Mouse (Mus musculus) liver, postnatal 0 days (tissue): Measurements from ENCODE around the gene Crtc2. TPM values are rescaled to one million over a fixed set of nuclear protein-coding genes. Genes with fewer than 3 reads are reported as not detected.

Experiments used
- ATAC-seq: fragments of 200-750 bp; cut with Nextera tagmentation; 2 replicates; pipeline ENCODE4 v1.8.0; 2017; ENCODE audit warnings: mild to moderate bottlenecking, moderate library complexity
- DNase-seq: peaks from one replicate; pipeline ENCODE4 v3.0.0-alpha.2; 2016
- H3K27ac ChIP-seq: fragments of 300-500 bp; sonication (generic); 2 replicates; pipeline ENCODE4 v1.5.1; 2014; ENCODE audit warnings: antibody characterized with exemption, moderate library complexity, mild to moderate bottlenecking, low read depth
- H3K27me3 ChIP-seq: fragments of 300-500 bp; sonication (generic); 2 replicates; pipeline ENCODE4 v1.6.1; 2014; ENCODE audit warnings: low read length, control low read depth, mixed read lengths; ENCODE audit not compliant: insufficient read depth
- H3K36me3 ChIP-seq: fragments of 300-500 bp; sonication (generic); replicated peaks from 2 replicates; pipeline ENCODE4 v1.6.1; 2014; ENCODE audit warnings: mild to moderate bottlenecking, control low read depth, low read length, moderate library complexity, mixed read lengths; ENCODE audit not compliant: insufficient read depth
- H3K4me1 ChIP-seq: fragments of 300-500 bp; sonication (generic); 2 replicates; pipeline ENCODE4 v1.6.1; 2014; ENCODE audit warnings: antibody characterized with exemption, mild to moderate bottlenecking, control low read depth; ENCODE audit not compliant: insufficient read depth
- H3K4me2 ChIP-seq: fragments of 300-500 bp; sonication (generic); 2 replicates; pipeline ENCODE4 v1.6.1; 2014; ENCODE audit warnings: low read depth, mild to moderate bottlenecking, low read length, moderate library complexity, mixed read lengths
- H3K4me3 ChIP-seq: fragments of 300-500 bp; sonication (generic); 2 replicates; pipeline ENCODE4 v1.5.1; 2014; ENCODE audit warnings: low read depth, low read length
- H3K9ac ChIP-seq: fragments of 300-500 bp; sonication (generic); replicated peaks from 2 replicates; pipeline ENCODE4 v1.6.1; 2014; ENCODE audit warnings: mild to moderate bottlenecking, moderate library complexity
- H3K9me3 ChIP-seq: fragments of 300-500 bp; sonication (generic); 2 replicates; pipeline ENCODE4 v1.6.1; 2016; ENCODE audit warnings: mild to moderate bottlenecking, control low read depth, low read length, mixed read lengths
- CTCF ChIP-seq: sonication (generic); IDR thresholded peaks from 2 replicates; pipeline ENCODE4 v1.5.1; 2016; ENCODE audit warnings: antibody characterized with exemption, low read depth
- EP300 ChIP-seq: IDR thresholded peaks from 2 replicates; pipeline ENCODE4 v1.6.1; 2016; ENCODE audit warnings: antibody characterized with exemption, low read depth, mild to moderate bottlenecking
- WGBS: fragments of 180-500 bp; shearing (Covaris S2); extraction: QIAGEN DNeasy Blood & Tissue Kit; methylation state at CpG from one replicate; pipeline ENCODE4 v1.1.7; 2014; ENCODE audit not compliant: insufficient replicate concordance; 5-methylcytosine and 5-hydroxymethylcytosine counted together
- polyA plus RNA-seq: library from polyadenylated mRNA; unstranded; fragments of >200 nt; fragmentation: Nextera tagmentation; extraction: Ambion mirVana; gene quantifications from 2 replicates; pipeline ENCODE4 v1.2.1, GENCODE M21; 2015

Gene Crtc2
- polyA plus RNA-seq, 1 experiment from 2014 or later = 6.6 TPM

DNA sequence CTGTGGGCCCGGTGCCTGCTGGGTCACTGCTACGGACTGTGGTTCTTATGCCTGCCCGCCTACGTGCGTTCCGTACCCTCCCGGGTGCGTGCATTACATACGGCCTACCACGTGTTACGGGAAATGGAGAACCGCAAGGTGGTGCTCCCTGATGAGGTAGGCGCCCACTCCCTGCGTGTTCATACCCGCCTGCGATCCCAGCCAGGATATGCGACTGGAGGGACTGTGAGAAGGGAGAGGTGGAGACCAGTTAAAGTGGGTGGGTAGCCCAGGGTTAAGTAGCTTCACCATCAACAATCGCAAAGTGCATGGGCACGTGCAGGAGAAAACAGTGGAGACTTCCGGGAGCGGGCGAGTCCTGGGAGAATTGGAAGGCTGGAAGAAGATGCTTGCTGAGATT is 19.9 kb downstream of the Crtc2 start:
- Histone ChIP-seq H3K9me3 (no peaks in the 10 kb centered on the region), H3K4me2 (no peak overlapping the region), H3K27ac (no peak overlapping the region), H3K27me3 (no peaks in the 10 kb centered on the region), H3K4me3 (no peak overlapping the region), H3K4me1 (no peaks in the 10 kb centered on the region), H3K36me3 (peaks cover 49% of the 10 kb centered on the region), H3K9ac (no peak overlapping the region)
- ATAC-seq (no peak), DNase-seq (no peak)
- WGBS = 92% methylated on average over 22 of the region's 22 CpGs
- TF ChIP-seq CTCF = no peak
- no peak for TF ChIP-seq EP300

GRCm38 (mm10) chr3:90275286-90275685 is 21.3 kb downstream of the Crtc2 start:
- Histone ChIP-seq H3K27me3 (no peaks in the 10 kb centered on the region), H3K27ac (no peak overlapping the region), H3K9ac (no peak overlapping the region), H3K36me3 (peaks cover 59% of the 10 kb centered on the region), H3K9me3 (no peaks in the 10 kb centered on the region), H3K4me2 (no peak overlapping the region), H3K4me1 (no peaks in the 10 kb centered on the region), H3K4me3 (no peak overlapping the region)
- WGBS = 84% methylated on average over 11 of the region's 11 CpGs
- ATAC-seq (no peak), DNase-seq (no peak)
- TF ChIP-seq CTCF = no peak
- TF ChIP-seq EP300 = no peak

DNA sequence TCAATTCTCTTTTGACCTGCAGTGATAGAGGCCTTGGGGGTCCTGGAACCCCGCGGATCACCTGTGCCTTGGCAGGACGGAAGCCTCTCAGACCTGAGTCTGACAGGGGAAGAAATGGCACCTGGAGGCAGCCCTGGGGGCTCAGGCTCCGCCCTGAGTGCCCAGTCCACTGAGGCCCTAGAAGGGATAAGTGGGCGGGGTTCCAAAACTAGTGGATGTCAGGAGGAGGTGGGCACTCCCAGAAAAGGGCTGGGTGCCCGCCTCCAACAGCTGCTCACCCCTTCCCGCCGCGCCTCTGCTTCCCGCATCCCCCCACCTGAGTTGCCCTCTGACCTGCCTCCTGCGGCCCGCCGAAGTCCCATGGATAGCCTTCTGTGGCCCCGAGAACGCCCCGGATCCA is 22.9 kb downstream of the Crtc2 start:
- no peak overlapping the region for H3K27ac ChIP-seq
- H3K9me3 ChIP-seq = no peaks in the 10 kb centered on the region
- H3K4me1 ChIP-seq = no peaks in the 10 kb centered on the region
- no peak overlapping the region for H3K4me2 ChIP-seq
- 57% methylated on average over 16 of the region's 16 CpGs for WGBS
- no peak overlapping the region for H3K9ac ChIP-seq
- no peak for ATAC-seq
- no peaks in the 10 kb centered on the region for H3K27me3 ChIP-seq
- no peak overlapping the region for H3K4me3 ChIP-seq
- TF ChIP-seq CTCF (no peak), EP300 (no peak)
- DNase-seq = no peak
- peaks cover 56% of the 10 kb centered on the region for H3K36me3 ChIP-seq

- Histone ChIP-seq H3K4me3 (no peak overlapping the region), H3K9ac (no peak overlapping the region), H3K27me3 (no peaks in the 10 kb centered on the region), H3K9me3 (no peaks in the 10 kb centered on the region), H3K36me3 (peaks cover 50% of the 10 kb centered on the region), H3K4me1 (no peaks in the 10 kb centered on the region), H3K4me2 (no peak overlapping the region), H3K27ac (no peak overlapping the region)
- no peak for DNase-seq
- no peak for ATAC-seq
- no peak for TF ChIP-seq CTCF
- no peak for TF ChIP-seq EP300
- 81% methylated on average over 9 of the region's 9 CpGs for WGBS
Observed at GRCm38 (mm10) chr3:90277793-90278192, 23.8 kb downstream of the Crtc2 start.

DNA sequence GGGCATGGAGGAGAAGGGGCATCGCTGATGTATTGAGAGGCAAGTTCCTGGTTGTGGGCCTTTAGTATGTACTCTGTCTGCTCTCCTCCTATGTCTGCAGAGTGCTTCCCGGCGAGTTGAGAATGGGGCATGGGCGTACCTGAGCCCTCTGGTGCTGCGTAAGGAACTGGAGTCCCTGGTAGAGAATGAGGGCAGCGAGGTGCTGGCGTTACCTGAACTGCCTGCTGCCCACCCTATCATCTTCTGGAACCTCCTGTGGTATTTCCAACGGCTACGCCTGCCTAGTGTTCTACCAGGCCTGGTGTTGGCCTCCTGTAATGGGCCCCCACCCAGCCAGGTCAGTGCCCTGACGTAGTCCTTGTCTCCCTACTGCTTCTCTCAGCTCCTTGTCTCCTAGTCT is 24.2 kb downstream of the Crtc2 start:
- Histone ChIP-seq H3K27ac (no peak overlapping the region), H3K27me3 (no peaks in the 10 kb centered on the region), H3K9ac (no peak overlapping the region), H3K4me3 (no peak overlapping the region), H3K36me3 (peaks cover 49% of the 10 kb centered on the region), H3K9me3 (no peaks in the 10 kb centered on the region), H3K4me2 (no peak overlapping the region), H3K4me1 (no peaks in the 10 kb centered on the region)
- TF ChIP-seq EP300 (no peak), CTCF (no peak)
- 86% methylated on average over 10 of the region's 10 CpGs for WGBS
- DNase-seq (no peak), ATAC-seq (no peak)

GRCm38 (mm10) chr3:90279216-90279615 is 25.3 kb downstream of the Crtc2 start:
- Histone ChIP-seq H3K27ac (no peak overlapping the region), H3K4me2 (no peak overlapping the region), H3K9me3 (no peaks in the 10 kb centered on the region), H3K9ac (no peak overlapping the region), H3K27me3 (no peaks in the 10 kb centered on the region), H3K4me1 (no peaks in the 10 kb centered on the region), H3K4me3 (no peak overlapping the region), H3K36me3 (peaks cover 42% of the 10 kb centered on the region)
- 84% methylated on average over 9 of the region's 9 CpGs for WGBS
- no peak for TF ChIP-seq CTCF
- TF ChIP-seq EP300 = no peak
- DNase-seq (no peak), ATAC-seq (no peak)

- ATAC-seq = no peak
- H3K4me2 ChIP-seq = no peak overlapping the region
- 93% methylated on average over 7 of the region's 7 CpGs for WGBS
- no peak for DNase-seq
- H3K9me3 ChIP-seq = no peaks in the 10 kb centered on the region
- no peak overlapping the region for H3K9ac ChIP-seq
- no peaks in the 10 kb centered on the region for H3K4me1 ChIP-seq
- TF ChIP-seq CTCF (no peak), EP300 (no peak)
- H3K4me3 ChIP-seq = no peak overlapping the region
- peaks cover 40% of the 10 kb centered on the region for H3K36me3 ChIP-seq
- no peak overlapping the region for H3K27ac ChIP-seq
- H3K27me3 ChIP-seq = no peaks in the 10 kb centered on the region
Observed at GRCm38 (mm10) chr3:90279743-90280142, 25.8 kb downstream of the Crtc2 start.
